Mouse (Mus musculus): ENCODE measurements around the gene Ivns1abp. TPM values are rescaled to one million over a fixed set of nuclear protein-coding genes. Genes with fewer than 3 reads are reported as not detected.
"Not testable (repeated sequence)": the region's sequence is repeated elsewhere in the genome, so short reads cannot be mapped to it uniquely, and the experiment has no call there.

Ivns1abp gene
- total RNA-seq, 2 experiments from 2014 or later, result 126 to 131 TPM

DNA sequence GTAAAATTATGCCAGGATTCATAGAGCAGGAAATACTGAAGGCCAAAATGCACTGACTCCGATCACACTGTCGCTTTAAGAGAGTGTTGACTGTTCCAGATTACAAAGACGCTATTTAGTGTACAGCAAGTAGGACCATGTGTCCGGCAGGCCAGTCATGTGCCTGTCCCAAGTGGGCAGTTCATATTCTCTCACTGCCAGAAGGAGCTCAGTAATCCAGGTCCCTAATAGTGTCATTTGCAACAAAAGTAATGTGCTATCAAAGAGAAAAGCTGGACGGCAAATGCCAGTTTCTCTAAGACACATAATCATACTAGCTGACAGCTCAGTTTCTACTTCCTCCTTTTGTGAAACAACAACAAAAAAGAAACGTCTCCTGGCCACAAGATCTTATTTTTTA lies 1.3 kb upstream of the Ivns1abp start:
- TF ChIP-seq CTCF (IDR thresholded peaks at IDR 0.05), result no peak
- intact Hi-C loops (cut with DNase I), result no loop called here
- DNase-seq (ENCODE audit: extremely low spot score in 1 of 2, low spot score in 2 of 2), result no peak
- Histone ChIP-seq H3K27ac (peak overlapping the region; percentile 81), H3K4me3 (no peak overlapping the region; the same call in 1 of the 2 replicates)

DNA sequence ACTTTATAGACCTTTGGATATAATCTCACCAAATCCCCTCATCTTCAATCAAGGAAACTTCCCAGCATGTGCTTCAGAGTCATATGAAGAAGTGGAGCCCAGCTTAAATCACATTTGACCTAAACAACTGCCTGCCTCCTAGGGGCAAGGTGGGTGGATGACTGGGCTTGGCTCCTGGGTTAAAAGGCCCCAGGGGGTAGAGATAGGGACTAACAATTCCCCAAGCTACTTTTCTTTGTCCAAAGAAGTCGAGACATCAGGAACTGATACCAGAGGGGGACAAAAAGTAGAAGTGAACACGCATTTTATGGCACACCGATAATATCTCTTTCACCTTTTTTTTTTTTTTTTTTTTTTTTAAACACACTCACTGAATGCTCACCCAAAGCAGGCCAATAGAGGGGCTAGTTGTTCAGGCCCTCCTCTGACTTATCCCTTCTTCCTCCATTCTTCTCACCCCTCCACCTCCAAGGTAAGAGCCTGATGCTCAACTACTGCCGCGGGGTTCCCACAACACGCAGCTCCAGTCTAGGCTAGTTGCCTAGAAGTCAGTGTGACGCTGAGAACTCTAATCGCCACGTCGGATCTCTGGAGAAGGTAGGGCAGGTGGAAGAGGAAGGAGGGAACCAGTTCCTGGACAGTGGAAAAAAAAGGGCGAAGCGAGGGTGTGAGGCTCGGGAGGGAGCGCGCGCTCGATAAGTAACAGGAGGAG lies 550 bp upstream of the Ivns1abp start:
- DNase-seq (ENCODE audit: extremely low spot score in 1 of 2, low spot score in 2 of 2), result no peak
- TF ChIP-seq CTCF (IDR thresholded peaks at IDR 0.05), result peak; percentile 5; the same call in 1 of the 2 replicates
- peak overlapping the region; percentile 81 for H3K27ac ChIP-seq
- intact Hi-C loops (cut with DNase I), result loop anchor here (2.0 kb wide), 3 partner anchors 41 to 265 kb away; no protein-coding TSS in a partner anchor
- H3K4me3 ChIP-seq, result peak overlapping the region; percentile 98

DNA sequence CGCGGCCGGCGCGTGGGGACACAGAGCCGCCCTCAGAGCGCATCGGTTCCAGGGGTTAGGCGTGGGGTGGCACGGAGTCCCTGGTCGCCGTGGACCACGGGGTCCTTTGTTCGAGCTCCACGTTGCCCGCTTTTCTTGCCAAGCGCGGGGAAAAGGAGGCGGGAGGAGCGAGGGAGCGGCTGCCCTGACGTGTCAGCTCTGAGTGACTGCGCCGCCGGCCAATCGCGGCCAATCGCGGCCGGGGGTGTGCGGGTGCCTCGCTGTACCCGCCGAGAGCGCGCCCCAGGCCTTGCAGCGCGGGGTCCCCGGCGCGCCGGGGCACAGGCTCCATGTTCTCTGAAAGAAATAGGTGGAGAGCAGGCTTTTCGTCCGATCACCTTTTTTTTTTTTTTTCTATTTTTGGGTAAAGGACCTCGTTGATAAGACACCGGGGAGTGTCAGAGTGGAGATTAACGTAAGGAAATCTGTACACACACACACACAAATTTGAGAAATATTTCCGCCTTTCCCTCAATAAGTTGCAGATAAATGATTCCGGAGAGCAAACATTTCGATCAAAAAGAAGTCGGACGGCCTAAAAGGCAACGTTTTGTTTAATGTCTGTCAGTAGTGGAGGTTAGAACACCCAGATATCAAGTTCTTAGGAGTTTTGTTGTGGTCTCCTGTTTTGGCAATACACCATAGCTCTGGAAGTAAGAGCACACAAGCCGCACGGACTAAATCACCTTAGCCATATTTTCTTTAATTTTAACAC lies 1.0 kb downstream of the Ivns1abp start:
- Histone ChIP-seq H3K27ac (peak overlapping the region; percentile 95), H3K4me3 (peak overlapping the region; percentile 98)
- no peak for TF ChIP-seq CTCF (IDR thresholded peaks at IDR 0.05)
- peak; percentile 97 to 99 for DNase-seq (ENCODE audit: extremely low spot score in 1 of 2, low spot score in 2 of 2)
- intact Hi-C loops (cut with DNase I), result loop anchor here (2.0 to 5.0 kb wide), 4 partner anchors 42 to 308 kb away; no protein-coding TSS in a partner anchor

DNA sequence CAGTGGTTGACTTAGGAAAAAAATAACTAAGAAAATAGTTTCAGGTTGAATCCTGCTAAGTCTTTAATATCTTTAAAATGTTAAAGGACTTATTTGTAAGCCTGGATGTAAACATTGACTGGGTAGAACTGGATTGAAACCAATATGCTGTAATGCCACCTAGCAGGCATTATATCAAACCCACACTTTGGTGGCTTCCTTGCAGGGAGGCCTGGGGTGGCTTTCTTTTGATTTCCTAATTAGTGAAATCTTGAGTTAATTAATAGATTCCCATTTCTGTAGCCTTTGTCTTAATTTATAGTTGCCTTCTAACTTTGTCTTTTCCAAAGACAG lies 1.6 kb downstream of the Ivns1abp start:
- Histone ChIP-seq H3K27ac (peak overlapping the region; percentile 95; the same call in 1 of the 2 replicates), H3K4me3 (peak overlapping the region; percentile 98)
- intact Hi-C loops (cut with DNase I), result loop anchor here (2.0 to 5.0 kb wide), 4 partner anchors 43 to 309 kb away; no protein-coding TSS in a partner anchor
- DNase-seq (ENCODE audit: extremely low spot score in 1 of 2, low spot score in 2 of 2), result no peak
- no peak for TF ChIP-seq CTCF (IDR thresholded peaks at IDR 0.05)

DNA sequence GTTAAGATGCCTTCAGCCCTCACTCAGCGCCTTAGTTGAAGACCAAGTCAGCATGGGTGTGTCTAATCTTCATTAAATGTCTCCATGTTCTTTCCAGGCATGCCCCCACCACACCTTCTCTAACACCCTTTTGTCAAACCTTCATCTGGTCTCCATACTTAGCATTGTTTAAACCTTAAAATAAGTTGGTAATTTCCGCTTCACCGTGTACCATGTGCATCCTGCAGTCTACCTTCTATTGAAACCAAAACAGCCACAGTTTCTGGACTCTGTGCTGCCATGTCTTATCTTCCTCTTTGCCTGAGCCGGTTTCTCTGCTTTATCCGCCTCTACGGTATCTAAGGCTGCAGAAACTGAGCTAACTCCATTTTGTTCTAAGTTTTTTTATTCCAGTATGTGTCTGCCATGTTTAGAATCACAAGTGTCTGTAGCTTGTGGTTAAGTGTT lies 2.4 kb downstream of the Ivns1abp start:
- Histone ChIP-seq H3K27ac (no peak overlapping the region), H3K4me3 (peak overlapping the region; percentile 98)
- intact Hi-C loops (cut with DNase I), result loop anchor here (5.0 kb wide), 1 partner anchor 309 kb away; no protein-coding TSS in a partner anchor
- no peak for TF ChIP-seq CTCF (IDR thresholded peaks at IDR 0.05)
- no peak for DNase-seq (ENCODE audit: extremely low spot score in 1 of 2, low spot score in 2 of 2)

DNA sequence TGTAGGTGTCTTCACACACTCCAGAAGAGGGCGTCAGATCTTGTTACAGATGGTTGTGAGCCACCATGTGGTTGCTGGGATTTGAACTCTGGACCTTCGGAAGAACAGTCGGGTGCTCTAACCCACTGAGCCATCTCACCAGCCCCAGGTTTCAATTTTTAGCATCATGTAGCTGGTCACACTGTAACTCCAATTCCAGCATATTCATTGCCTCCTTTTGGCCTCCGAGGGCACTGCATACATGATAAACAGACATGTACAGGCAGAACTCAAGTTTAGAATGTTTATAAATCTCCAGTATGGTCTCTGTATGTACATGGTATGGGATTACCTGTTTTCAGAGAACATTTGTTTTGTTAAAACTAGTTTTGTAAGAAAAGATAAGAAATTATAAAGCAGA lies 4.0 kb downstream of the Ivns1abp start:
- not testable (repeated sequence) for H3K27ac ChIP-seq; DNase-seq (ENCODE audit: extremely low spot score in 1 of 2, low spot score in 2 of 2); H3K4me3 ChIP-seq
- peak; percentile 18; the same call in 1 of the 2 replicates for TF ChIP-seq CTCF (IDR thresholded peaks at IDR 0.05)
- intact Hi-C loops (cut with DNase I), result loop anchor here (5.0 kb wide), 1 partner anchor 311 kb away; no protein-coding TSS in a partner anchor

DNA sequence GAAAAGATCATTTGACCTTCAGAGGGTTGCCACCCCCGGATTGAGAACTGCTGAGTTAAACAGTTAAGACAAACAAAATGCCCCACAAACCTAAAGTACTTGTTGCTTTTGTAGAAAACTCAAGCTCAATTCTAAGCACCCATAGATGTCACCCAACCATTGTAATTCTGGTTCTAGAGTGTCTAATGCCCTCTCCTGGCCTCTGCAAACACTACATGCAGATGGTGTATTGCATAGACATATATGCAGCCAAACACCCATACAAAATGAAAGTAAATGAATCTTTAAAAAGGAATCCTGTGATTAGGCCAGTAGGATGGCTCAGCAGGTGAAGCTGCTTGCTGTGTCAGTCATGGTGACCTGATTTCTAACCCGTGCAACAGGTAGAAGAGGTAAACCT lies 8.6 kb downstream of the Ivns1abp start:
- peak; percentile 50 for TF ChIP-seq CTCF (IDR thresholded peaks at IDR 0.05)
- Histone ChIP-seq H3K4me3 (no peak overlapping the region), H3K27ac (no peak overlapping the region)
- intact Hi-C loops (cut with DNase I), result loop anchor here (2.0 kb wide), 1 partner anchor 274 kb away; no protein-coding TSS in a partner anchor
- no peak for DNase-seq (ENCODE audit: extremely low spot score in 1 of 2, low spot score in 2 of 2)

DNA sequence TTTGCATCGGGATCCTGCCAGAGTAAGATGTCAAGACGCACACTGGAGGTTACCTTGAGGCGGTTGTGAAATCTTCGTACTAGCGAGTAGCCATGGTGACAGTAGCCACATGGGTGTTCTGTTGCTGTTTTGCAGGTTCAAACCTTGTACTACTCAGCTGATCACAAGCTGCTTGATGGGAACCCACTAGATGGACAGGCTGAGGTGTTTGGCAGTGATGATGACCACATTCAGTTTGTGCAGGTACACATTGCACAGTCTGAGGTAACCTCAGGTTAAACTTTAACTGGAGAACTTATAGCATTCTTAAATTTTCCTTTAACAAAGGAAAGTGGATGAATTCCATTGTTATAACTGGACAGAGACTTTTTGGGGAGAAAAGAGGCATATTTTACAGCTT lies 11.7 kb downstream of the Ivns1abp start:
- H3K4me3 ChIP-seq, result no peak overlapping the region
- intact Hi-C loops (cut with DNase I), result no loop called here
- H3K27ac ChIP-seq, result no peak overlapping the region
- TF ChIP-seq CTCF (IDR thresholded peaks at IDR 0.05), result no peak
- DNase-seq (ENCODE audit: extremely low spot score in 1 of 2, low spot score in 2 of 2), result no peak

DNA sequence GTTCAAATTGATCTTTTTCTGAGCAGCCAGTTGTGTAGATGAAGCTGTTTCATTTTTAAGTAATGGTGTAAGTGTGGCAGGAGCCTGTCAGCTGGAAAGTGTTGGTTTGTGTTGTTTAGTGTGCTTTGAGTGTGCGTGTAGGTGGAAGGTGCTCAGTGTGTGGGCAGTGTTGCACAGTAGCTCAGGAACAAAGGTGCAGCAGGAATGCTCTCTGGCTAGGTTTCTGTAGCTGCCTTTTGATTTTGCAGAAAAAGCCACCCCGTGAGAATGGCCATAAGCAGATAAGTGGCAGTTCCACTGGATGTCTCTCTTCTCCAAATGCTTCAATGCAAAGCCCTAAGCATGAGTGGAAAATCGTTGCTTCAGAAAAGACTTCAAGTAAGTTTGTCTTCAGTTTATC lies 15.1 kb downstream of the Ivns1abp start:
- intact Hi-C loops (cut with DNase I), result no loop called here
- no peak for DNase-seq (ENCODE audit: extremely low spot score in 1 of 2, low spot score in 2 of 2)
- TF ChIP-seq CTCF (IDR thresholded peaks at IDR 0.05), result no peak
- no peak overlapping the region for H3K4me3 ChIP-seq
- no peak overlapping the region for H3K27ac ChIP-seq

DNA sequence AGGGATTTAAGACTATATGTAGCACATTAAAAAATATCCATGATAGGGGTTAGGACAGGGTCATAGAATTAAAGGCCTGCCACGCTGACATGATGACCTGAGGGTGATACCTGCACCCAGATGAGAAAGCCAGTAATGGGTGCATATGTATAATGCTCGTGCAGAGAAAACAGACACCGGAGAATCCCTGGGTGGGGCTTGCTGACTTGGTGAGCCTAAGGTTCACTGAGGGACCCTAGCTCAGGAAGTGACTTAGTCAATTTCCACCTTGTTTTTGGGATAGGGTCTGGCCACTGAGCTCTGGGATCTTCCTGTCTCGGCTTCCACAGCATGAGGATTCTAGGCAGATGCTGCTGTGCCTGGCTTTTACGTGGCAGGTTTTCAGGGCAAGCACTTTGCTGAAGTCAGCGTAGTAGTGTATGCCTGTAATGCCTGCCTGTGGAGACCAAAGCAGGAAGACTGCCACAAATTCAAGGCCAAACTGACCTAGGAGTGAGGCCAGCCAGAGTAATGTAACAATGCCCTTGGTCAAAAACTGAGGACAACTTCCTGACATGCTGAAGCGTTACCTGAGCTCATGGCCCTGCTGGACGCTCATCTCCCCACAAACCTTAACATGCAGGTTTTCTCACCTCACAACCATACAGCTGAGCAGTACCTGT lies 22.8 kb downstream of the Ivns1abp start:
- no peak for DNase-seq (ENCODE audit: extremely low spot score in 1 of 2, low spot score in 2 of 2)
- H3K27ac ChIP-seq, result no peak overlapping the region
- no peak for TF ChIP-seq CTCF (IDR thresholded peaks at IDR 0.05)
- H3K4me3 ChIP-seq, result no peak overlapping the region
- intact Hi-C loops (cut with DNase I), result loop anchor here (10.0 kb wide), 1 partner anchor 962 kb away; no protein-coding TSS in a partner anchor

DNA sequence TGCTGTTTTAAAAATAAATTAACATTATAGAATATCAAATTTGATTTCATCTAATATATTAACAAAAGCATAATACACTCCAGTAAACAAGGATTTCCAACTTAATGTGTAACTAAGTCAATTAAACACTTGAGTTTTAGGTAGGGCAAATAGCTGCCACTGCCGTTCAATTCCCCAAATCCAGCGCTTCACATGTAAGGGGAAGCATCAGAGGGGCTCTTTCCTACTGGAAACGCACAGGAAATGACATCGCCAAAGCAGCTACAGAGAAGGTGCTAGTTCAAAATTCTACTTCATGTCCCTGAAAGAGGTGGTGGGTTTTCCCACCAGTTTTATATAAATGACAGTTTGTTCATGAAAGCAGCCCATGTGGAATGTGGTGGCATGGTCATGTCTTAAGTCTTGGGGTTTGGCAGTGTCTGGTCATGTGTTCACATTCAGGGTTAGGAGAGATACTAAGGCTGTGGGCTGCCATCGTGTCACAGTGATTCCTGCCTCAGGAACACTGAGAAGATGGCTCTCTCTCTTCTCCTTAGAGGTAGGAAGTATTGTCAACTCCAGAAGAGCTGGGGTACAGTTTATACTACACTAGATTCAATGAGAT lies 23.5 kb downstream of the Ivns1abp start:
- H3K4me3 ChIP-seq, result no peak overlapping the region
- no peak for TF ChIP-seq CTCF (IDR thresholded peaks at IDR 0.05)
- intact Hi-C loops (cut with DNase I), result loop anchor here (10.0 kb wide), 1 partner anchor 963 kb away; no protein-coding TSS in a partner anchor
- no peak overlapping the region for H3K27ac ChIP-seq
- no peak for DNase-seq (ENCODE audit: extremely low spot score in 1 of 2, low spot score in 2 of 2)

Data from left cerebral cortex, adult 2 months (tissue).